Mouse (Mus musculus): ENCODE results near the gene Opn3. TPM values are rescaled to one million over a fixed set of nuclear protein-coding genes. Genes with fewer than 3 reads are reported as not detected.
A peak's percentile ranks its signal among the peaks of the same experiment; 100 is the strongest.

Gene Opn3
- 8.2 and 8.3 TPM in 2 replicates for polyA plus RNA-seq (2014; fragmentation: Nextera tagmentation; extraction: Ambion mirVana)

DNA sequence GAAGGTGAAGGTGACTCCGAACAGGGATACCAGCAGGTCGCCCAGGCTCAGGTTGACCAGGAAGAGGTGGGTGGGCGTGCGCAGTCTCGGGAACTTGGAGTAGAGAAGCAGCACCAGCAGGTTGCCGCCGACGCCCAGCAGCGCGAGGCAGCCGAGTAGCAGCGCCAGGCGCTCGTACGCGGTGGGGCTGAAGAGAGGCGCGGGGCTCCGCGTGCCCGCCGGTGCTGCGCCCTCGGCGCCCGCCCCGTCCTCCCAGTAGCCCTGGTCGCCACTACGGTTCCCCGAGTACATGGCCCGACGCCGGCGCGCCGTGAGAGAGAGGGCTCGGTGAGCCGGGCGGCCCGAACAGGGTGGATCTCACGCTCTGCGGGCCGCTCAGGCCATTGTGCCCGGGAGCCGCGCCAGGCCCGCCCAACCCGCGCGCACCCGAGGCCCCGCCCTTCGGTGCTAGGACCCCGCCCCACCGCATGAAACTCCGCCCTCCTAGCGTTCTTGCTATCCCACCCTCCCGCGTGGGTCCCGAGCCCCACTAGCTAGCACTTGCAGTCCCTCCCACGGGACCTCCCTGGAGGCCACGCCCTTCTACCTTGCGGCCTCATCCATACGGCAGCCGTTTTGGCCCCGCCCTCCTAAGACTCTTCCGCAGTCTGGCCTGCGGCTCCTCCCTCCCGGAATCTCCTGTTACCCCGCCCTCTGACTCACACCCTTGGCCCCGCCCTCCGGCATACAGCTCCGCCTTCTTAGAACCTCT is at the start of gene Opn3, which contains the start of gene Chml:
Gene Opn3 (minus strand): TSS at position 531 of the 751 bp plus-strand sequence.
Gene Chml (minus strand): TSS at position 656 of the 751 bp plus-strand sequence.
- H3K36me3 ChIP-seq (replicated peaks; ENCODE audit: control insufficient read depth, insufficient read depth) = peaks cover 5% of the 10 kb centered on the region
- DNase-seq (ENCODE audit: low spot score) (peak; percentile 96), ATAC-seq (ENCODE audit: low FRiP score) (peak; percentile 97)
- H3K4me3 ChIP-seq (replicated peaks; ENCODE audit: low read length) = peak within 1 kb of the TSS; percentile 58
- H3K9me3 ChIP-seq (ENCODE audit: control insufficient read depth, low read length) = no peaks in the 10 kb centered on the region
- H3K4me2 ChIP-seq (replicated peaks) = peak within 1 kb of the TSS; percentile 79
- 2% methylated on average over 53 of the region's 73 CpGs for WGBS
- H3K27me3 ChIP-seq (ENCODE audit: control insufficient read depth, insufficient read depth, low read length) = no peaks in the 10 kb centered on the region
- H3K9ac ChIP-seq = peak within 1 kb of the TSS; percentile 70
- H3K4me1 ChIP-seq (replicated peaks; ENCODE audit: control insufficient read depth, insufficient read depth, low read length) = peaks cover 24% of the 10 kb centered on the region
- peak within 1 kb of the TSS; percentile 86 for H3K27ac ChIP-seq

DNA sequence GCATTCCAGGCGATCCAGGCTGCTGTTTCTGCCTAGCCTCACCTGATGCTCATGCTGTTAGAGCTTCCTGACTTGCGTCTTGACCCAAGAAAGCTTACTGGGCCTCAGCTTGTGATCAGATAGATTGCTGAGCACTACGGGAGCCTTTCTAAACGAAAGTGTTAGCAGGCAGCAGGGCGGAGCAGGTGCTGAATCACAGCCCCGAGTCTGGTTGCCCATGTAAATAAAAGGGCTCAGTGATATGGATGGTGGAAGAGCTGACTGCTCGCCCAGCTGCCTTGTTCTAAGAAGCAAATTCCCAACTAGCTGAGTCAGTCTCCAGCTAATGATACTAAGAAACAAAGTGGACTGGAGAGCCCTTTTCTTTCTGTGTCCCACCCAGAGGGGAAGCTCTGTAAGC is 33.2 kb upstream of the Opn3 start:
- no peak overlapping the region for H3K4me3 ChIP-seq (replicated peaks; ENCODE audit: low read length)
- WGBS = 58% methylated on average over 7 of the region's 7 CpGs
- H3K27me3 ChIP-seq (ENCODE audit: control insufficient read depth, insufficient read depth, low read length) = no peaks in the 10 kb centered on the region
- H3K4me2 ChIP-seq (replicated peaks) = no peak overlapping the region
- no peaks in the 10 kb centered on the region for H3K4me1 ChIP-seq (replicated peaks; ENCODE audit: control insufficient read depth, insufficient read depth, low read length)
- no peak for DNase-seq (ENCODE audit: low spot score)
- no peaks in the 10 kb centered on the region for H3K9me3 ChIP-seq (ENCODE audit: control insufficient read depth, low read length)
- no peak for ATAC-seq (ENCODE audit: low FRiP score)
- H3K9ac ChIP-seq = no peak overlapping the region
- H3K27ac ChIP-seq = no peak overlapping the region
- no peaks in the 10 kb centered on the region for H3K36me3 ChIP-seq (replicated peaks; ENCODE audit: control insufficient read depth, insufficient read depth)

DNA sequence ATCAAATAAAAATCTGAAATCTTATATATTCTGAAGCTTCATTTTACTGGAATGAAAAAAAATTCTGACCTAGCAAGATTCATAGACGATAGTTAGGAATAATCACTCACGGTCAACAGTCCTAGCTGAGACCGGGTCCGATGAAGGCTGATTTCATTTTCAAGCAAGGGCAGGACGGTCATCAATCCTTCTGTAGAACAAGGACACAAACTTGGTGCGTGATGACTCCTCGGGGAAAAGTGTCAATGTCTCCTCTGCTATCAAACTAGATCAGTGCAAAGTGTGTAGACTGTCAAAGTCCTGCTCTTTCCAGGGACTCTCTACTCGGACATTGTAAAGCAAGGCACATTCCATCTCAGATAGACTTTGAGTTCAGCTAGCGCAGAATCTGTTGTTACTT is 24.3 kb upstream of the Opn3 start:
- no peak for DNase-seq (ENCODE audit: low spot score)
- no peak overlapping the region for H3K9ac ChIP-seq
- no peaks in the 10 kb centered on the region for H3K4me1 ChIP-seq (replicated peaks; ENCODE audit: control insufficient read depth, insufficient read depth, low read length)
- H3K9me3 ChIP-seq (ENCODE audit: control insufficient read depth, low read length) = no peaks in the 10 kb centered on the region
- ATAC-seq (ENCODE audit: low FRiP score) = no peak
- no peak overlapping the region for H3K4me3 ChIP-seq (replicated peaks; ENCODE audit: low read length)
- 92% methylated on average over 9 of the region's 9 CpGs for WGBS
- H3K27me3 ChIP-seq (ENCODE audit: control insufficient read depth, insufficient read depth, low read length) = no peaks in the 10 kb centered on the region
- no peak overlapping the region for H3K27ac ChIP-seq
- H3K4me2 ChIP-seq (replicated peaks) = no peak overlapping the region
- no peaks in the 10 kb centered on the region for H3K36me3 ChIP-seq (replicated peaks; ENCODE audit: control insufficient read depth, insufficient read depth)

DNA sequence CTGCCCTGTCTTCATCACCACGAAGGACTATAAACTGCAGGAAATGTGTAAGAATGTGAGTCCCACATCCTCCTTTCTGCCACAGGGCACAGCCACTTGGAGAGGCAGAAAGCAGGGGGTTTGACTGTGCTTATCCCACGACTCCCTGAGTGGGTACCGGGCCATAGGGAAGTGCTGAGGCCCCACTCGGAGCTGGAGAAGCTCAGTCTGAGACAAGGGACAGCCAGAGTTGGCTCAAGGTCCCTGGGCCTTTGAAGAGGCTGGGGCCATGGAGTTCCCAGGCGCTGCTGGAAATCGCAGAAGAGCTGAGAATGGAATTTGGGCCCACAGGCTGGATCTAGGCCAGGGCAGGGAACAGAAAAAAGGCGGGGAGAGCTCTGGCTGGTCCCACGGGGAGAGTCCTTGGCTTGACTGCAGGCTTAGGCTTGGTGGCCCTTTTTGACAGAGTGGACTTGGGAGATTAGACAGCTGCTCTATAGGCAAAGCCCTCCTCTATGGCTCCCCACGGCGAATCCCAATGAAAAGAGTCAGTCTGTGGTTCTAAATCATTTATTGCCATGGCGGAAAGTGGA is 19.8 kb upstream of the Opn3 start:
- no peak overlapping the region for H3K4me3 ChIP-seq (replicated peaks; ENCODE audit: low read length)
- H3K27me3 ChIP-seq (ENCODE audit: control insufficient read depth, insufficient read depth, low read length) = no peaks in the 10 kb centered on the region
- ATAC-seq (ENCODE audit: low FRiP score) (no peak), DNase-seq (ENCODE audit: low spot score) (no peak)
- no peaks in the 10 kb centered on the region for H3K9me3 ChIP-seq (ENCODE audit: control insufficient read depth, low read length)
- no peak overlapping the region for H3K27ac ChIP-seq
- no peak overlapping the region for H3K4me2 ChIP-seq (replicated peaks)
- no peaks in the 10 kb centered on the region for H3K4me1 ChIP-seq (replicated peaks; ENCODE audit: control insufficient read depth, insufficient read depth, low read length)
- no peak overlapping the region for H3K9ac ChIP-seq
- no peaks in the 10 kb centered on the region for H3K36me3 ChIP-seq (replicated peaks; ENCODE audit: control insufficient read depth, insufficient read depth)
- 85% methylated on average over 11 of the region's 11 CpGs for WGBS

DNA sequence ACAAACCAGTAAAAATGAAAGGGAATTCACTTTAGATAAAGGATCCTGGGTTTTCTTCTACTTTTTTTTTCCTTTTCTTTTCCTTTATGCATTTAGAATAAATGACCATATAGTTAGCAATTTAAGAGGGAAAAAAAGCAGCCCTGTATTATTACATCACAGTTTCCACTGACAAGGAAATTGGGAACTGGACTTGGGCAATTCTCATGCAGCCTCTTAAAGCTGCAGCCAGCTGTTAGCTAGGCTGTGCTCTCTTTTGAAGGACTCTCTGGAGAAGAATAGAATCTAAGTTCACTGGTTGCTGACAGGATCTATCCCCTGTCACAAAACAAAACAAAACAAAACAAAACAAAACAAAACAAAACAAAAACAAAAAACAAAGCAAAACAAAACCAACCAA is 15.4 kb upstream of the Opn3 start:
- Histone ChIP-seq H3K9ac (no peak overlapping the region), H3K4me3 (replicated peaks; ENCODE audit: low read length) (no peak overlapping the region)
- no peak for DNase-seq (ENCODE audit: low spot score)

DNA sequence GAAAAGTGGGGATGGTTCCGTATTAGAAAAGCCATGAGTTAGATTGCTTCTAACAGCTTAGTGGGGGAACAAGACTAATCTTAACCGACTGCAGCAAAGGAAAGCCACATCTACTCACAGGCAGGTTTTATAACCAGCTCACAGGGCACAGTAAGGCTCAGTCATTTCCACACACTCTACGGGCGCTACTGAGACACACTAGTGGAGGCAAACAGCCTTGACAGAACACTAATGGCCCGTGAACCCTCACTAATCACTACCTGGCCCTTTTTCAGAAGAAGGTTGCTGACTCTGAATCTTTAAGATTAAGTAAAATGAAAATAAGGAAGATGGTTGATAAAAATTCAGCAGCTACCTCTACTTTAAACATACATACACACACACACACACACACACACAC is 15.0 kb upstream of the Opn3 start:
- no peak for DNase-seq (ENCODE audit: low spot score)
- Histone ChIP-seq H3K4me3 (replicated peaks; ENCODE audit: low read length) (no peak overlapping the region), H3K9me3 (ENCODE audit: control insufficient read depth, low read length) (no peaks in the 10 kb centered on the region), H3K4me2 (replicated peaks) (no peak overlapping the region), H3K9ac (no peak overlapping the region), H3K4me1 (replicated peaks; ENCODE audit: control insufficient read depth, insufficient read depth, low read length) (no peaks in the 10 kb centered on the region), H3K27me3 (ENCODE audit: control insufficient read depth, insufficient read depth, low read length) (no peaks in the 10 kb centered on the region), H3K27ac (no peak overlapping the region), H3K36me3 (replicated peaks; ENCODE audit: control insufficient read depth, insufficient read depth) (no peaks in the 10 kb centered on the region)
- ATAC-seq (ENCODE audit: low FRiP score) = no peak
- WGBS = 75% methylated on average over 5 of the region's 5 CpGs

More for the DNA sequence above, 15.4 kb upstream of the Opn3 start:
- Histone ChIP-seq H3K27ac (no peak overlapping the region), H3K9me3 (ENCODE audit: control insufficient read depth, low read length) (no peaks in the 10 kb centered on the region), H3K27me3 (ENCODE audit: control insufficient read depth, insufficient read depth, low read length) (no peaks in the 10 kb centered on the region), H3K36me3 (replicated peaks; ENCODE audit: control insufficient read depth, insufficient read depth) (no peaks in the 10 kb centered on the region), H3K4me1 (replicated peaks; ENCODE audit: control insufficient read depth, insufficient read depth, low read length) (no peaks in the 10 kb centered on the region), H3K4me2 (replicated peaks) (no peak overlapping the region)
- ATAC-seq (ENCODE audit: low FRiP score) = no peak

DNA sequence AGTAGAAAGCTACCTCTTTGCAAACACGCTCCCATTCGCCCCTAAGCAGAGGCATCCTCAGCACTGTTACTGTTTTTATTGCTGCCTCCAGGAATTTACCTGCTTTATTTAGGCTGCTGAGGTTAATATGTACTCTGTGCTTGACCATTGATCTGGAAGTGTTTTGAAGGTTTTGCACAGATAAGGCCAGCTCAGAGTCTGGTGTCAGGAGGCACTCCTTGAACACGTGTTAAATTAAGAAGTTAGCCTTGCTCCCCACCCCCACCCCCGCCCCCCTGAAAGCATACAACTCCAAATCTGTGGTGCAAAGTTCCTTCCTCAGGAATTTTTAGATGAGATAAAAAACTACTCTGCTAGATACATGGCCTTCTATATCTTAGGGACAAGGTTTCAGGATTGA is 8.6 kb upstream of the Opn3 start:
- H3K4me2 ChIP-seq (replicated peaks) = no peak overlapping the region
- no peak overlapping the region for H3K27ac ChIP-seq
- no peaks in the 10 kb centered on the region for H3K27me3 ChIP-seq (ENCODE audit: control insufficient read depth, insufficient read depth, low read length)
- no peaks in the 10 kb centered on the region for H3K4me1 ChIP-seq (replicated peaks; ENCODE audit: control insufficient read depth, insufficient read depth, low read length)
- H3K36me3 ChIP-seq (replicated peaks; ENCODE audit: control insufficient read depth, insufficient read depth) = no peaks in the 10 kb centered on the region
- ATAC-seq (ENCODE audit: low FRiP score) (no peak), DNase-seq (ENCODE audit: low spot score) (no peak)
- no peaks in the 10 kb centered on the region for H3K9me3 ChIP-seq (ENCODE audit: control insufficient read depth, low read length)
- H3K9ac ChIP-seq = no peak overlapping the region
- no peak overlapping the region for H3K4me3 ChIP-seq (replicated peaks; ENCODE audit: low read length)
- WGBS = 89% methylated on average over 4 of the region's 4 CpGs

DNA sequence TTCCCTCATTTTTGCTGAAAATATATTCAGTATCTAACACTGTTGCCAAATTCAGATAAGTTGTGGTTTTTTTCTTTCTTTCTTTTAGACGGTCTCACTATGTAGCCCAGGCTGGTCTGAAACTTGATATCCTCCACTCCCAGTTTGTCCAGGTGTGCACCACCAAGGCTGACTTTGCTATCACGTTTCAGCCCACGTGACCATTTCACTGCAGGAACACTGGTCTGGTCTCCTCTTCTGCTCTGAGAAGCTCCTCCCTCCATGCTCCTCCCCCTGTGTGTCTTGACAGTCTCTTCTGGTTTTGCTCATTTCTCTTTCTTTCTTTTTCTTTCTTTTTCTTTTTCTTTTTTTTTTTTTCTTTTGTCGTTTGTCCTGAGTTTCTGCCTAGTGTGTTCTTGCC is 7.2 kb upstream of the Opn3 start:
- Histone ChIP-seq H3K4me2 (replicated peaks) (no peak overlapping the region), H3K4me3 (replicated peaks; ENCODE audit: low read length) (no peak overlapping the region), H3K9me3 (ENCODE audit: control insufficient read depth, low read length) (no peaks in the 10 kb centered on the region), H3K36me3 (replicated peaks; ENCODE audit: control insufficient read depth, insufficient read depth) (no peaks in the 10 kb centered on the region), H3K27me3 (ENCODE audit: control insufficient read depth, insufficient read depth, low read length) (no peaks in the 10 kb centered on the region), H3K4me1 (replicated peaks; ENCODE audit: control insufficient read depth, insufficient read depth, low read length) (no peaks in the 10 kb centered on the region), H3K9ac (no peak overlapping the region), H3K27ac (no peak overlapping the region)
- ATAC-seq (ENCODE audit: low FRiP score) (no peak), DNase-seq (ENCODE audit: low spot score) (no peak)
- 52% methylated on average over 4 of the region's 4 CpGs for WGBS

DNA sequence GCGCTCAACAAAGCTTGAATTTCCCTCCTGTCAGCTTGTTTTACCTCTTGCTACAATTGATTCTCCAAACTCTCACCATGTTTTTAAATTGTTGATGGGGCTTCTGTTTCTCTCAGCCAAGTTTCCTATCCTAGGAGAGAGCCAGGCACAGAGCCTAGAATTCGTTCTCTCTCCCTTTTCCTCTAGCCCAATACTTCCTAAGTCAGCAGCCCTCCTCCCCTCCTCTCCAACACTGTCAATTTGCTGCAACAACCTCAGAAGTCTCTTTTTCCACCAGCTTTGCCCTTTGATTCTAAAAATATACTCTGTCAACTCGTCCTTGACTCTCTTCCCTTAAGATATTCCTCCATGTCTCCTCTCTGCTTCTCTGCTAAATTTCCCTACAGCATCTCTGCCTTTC is 6.8 kb upstream of the Opn3 start:
- 70% methylated on average over 3 of the region's 3 CpGs for WGBS

More for the DNA sequence above, 6.8 kb upstream of the Opn3 start:
- DNase-seq (ENCODE audit: low spot score) = no peak
- Histone ChIP-seq H3K27ac (no peak overlapping the region), H3K27me3 (ENCODE audit: control insufficient read depth, insufficient read depth, low read length) (no peaks in the 10 kb centered on the region), H3K4me1 (replicated peaks; ENCODE audit: control insufficient read depth, insufficient read depth, low read length) (no peaks in the 10 kb centered on the region), H3K9me3 (ENCODE audit: control insufficient read depth, low read length) (no peaks in the 10 kb centered on the region), H3K4me3 (replicated peaks; ENCODE audit: low read length) (no peak overlapping the region), H3K4me2 (replicated peaks) (no peak overlapping the region), H3K9ac (no peak overlapping the region), H3K36me3 (replicated peaks; ENCODE audit: control insufficient read depth, insufficient read depth) (no peaks in the 10 kb centered on the region)
- no peak for ATAC-seq (ENCODE audit: low FRiP score)

Data from hindbrain, embryonic 14.5 days (tissue).